Mouse (Mus musculus) kidney, postnatal 36 days (tissue): Measurements from ENCODE around the gene Ccdc190.

Experiments
- DNase-seq, 2 experiments: peaks; one replicate each; pipeline ENCODE4 v3.0.0; 2021 to 2022; ENCODE audit warnings: mixed read lengths in 2 of 2

Ccdc190 gene

DNA sequence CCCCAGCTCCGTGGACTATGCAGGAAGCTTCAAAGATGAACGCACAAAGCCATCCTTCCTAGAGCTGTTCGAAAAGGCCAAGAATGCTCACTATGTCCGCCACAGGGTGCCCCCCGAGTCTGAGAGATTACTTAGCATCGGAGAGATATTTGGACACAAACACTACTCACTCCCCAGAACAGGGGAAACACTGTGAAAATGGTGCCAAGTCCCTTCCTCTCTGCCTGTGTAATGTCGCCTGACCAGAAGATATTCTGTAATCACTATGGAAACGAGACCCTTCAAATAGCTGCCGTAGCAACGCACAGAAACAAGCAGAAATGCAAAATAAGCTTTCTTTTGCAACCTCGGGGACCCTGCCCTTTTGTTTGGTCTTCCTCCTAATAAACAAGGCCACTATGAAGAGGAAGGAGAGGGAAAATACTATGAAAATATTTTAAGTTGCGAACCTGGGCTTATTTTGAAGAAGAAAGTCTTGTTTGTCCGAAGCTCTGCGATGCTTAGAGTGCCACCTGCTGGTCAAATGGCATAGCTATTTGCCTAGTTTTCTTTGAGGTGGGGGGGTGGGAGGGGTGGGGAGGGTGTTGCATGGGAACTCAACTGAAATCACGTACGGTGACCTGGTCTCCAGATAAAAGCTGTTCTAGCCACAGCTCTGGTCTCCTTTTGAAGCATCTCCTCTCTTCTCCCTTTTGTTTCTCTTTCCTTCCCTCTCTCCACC is 5.7 kb downstream of the Ccdc190 start:
- peak; percentile 46 to 76 for DNase-seq

DNA sequence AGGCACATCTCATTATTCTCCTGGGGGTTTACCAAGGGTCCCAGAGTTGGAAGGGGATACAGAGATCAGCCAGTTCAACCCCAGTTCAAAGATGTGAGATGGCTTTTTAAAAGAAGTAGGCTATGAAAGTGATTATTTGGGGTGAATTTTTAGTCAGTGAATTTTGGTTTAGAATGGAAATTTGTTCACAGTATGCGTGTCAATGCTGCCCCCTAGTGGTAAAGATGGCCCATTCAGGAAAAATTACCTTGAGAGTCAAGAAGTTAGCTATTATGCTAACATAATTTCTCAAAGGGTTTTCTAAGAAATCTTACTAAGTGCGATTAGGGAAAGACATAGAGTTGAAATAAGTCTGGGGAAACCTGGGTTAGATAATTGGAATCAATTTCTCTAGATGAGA is 10.9 kb downstream of the Ccdc190 start:
- peak; percentile 30 to 72 for DNase-seq

DNA sequence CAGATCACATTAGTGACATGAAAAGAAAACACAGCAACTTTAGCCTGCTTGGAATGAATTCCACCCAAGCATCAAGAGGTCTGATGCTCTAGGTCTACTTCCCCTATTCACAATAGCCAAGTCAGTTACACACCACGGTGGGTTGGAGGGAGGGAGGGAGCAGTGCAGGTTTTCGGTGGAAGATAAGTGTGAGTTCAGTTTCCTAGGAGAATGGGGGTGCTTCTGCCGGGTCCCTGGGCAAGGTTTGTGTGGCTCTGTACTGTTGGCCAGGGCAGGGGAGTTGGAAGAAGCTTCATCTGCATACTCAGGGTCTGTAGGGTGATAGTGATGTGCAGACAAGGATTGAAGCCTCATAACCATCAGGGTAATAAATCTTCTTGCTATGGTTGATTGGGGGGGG is 17.6 kb downstream of the Ccdc190 start:
- no peak for DNase-seq

DNA sequence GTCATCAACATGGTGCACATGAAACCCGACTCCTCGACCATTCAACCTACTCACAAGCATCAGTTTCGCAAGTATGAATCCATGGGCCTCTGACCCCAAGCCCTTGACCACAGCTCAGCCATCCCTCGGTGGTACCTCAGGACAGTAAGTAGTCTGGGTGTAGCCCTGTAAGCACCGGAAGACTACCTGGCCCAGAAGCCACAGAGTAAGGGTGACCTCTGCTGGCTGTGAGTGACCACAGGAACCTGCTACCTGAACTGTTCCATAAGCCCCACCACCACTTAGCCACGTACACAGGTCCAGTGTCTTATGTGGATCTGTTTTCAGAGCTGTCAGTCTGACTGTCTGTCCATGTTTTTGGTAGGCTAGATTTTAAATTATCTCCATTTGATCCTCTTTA is 19.2 kb downstream of the Ccdc190 start:
- peak in 1 of 2 experiments; percentile 34 for DNase-seq

DNA sequence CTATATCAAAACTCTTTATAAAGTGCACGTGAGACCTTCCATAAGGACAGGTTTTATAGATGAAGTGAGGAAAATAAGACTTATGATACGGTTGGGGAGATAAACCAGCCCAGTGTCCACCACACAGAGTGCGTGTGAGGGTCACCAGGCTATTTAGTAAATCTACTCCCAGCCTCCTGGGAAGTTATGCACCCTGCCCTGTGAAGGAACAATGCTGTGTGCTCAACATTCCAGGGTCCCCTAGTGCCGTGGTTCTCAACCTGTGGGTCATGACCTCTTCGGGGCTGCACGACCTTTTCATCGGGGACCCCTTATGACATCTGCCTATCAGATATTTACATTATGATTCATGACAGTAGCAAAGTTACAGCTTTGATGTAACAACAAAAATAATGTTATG is 19.8 kb downstream of the Ccdc190 start:
- no peak for DNase-seq

DNA sequence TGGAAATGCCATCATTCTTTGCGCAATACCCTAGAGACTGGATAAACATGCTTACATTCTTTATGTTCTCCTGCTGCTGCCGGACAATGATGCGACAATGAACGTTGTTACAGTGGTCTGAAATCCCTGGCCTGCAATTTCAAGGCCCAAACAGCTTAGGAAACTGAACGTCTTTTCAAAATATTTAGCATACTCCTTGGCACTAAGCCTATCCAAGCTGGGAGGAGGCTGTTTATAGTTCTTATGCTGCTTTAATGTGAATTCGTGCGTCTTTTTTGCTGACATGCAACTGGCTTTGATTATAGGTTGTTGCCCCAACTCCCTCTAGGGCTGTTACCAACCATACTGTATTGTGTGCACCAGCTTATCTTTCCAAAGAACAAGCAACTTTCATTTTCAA is 20.4 kb downstream of the Ccdc190 start:
- no peak for DNase-seq

DNA sequence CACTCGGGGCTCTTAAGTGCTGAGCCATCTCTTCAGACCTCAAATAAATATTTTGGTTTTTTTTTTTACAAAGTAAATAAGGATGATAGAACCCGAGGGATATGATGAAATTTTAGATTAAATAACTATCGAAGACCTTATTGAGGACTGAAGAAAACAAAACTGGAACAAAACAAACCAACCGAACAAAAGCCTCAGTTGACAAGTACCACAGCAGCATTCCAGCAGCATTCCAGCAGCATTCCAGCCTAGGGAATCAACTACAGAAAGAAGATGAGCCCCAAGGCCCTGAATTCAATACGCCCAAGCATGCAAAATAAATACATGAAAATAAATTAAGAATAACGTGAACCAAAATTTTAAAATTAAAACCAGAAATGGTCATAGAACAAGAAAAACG is 21.5 kb downstream of the Ccdc190 start:
- no peak for DNase-seq

DNA sequence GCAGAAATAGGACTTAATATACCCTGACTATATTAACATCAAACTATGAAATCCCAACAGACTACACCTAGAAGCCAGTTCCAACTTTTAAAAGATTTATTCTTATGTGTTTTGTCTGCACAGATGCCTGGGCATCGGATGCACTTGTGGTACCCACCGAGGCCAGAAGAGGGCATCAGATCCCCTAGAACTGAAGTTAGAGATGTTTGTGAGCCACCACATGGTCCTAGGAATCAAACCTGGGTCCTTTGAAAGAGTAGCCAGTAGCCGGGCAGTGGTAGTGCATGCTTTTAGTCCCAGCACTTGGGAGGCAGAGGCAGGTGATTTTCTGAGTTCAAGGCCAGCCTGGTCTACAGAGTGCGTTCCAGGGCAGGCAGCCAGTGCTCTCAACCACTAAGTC is 22.2 kb downstream of the Ccdc190 start:
- peak in 1 of 2 experiments; percentile 43 for DNase-seq

DNA sequence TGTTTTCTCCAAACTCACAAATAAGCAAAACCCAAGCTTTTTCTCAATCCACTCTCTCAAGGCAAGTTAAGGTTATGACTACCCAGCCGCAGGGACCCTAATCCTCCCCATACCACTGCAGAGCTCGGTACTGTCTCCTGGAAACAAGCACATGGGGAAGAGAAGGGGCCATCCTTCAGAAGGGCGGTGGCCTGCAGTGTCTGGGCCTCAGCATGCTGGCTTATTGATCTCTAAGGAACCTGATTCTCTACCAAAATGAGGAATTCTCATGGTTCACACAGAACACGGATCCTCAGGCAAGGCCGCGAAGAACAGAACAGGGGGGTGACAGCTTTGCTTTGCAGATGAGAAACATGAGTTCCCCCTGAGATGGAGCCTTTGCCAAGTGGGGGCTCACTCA is 23.1 kb downstream of the Ccdc190 start:
- DNase-seq, result no peak

DNA sequence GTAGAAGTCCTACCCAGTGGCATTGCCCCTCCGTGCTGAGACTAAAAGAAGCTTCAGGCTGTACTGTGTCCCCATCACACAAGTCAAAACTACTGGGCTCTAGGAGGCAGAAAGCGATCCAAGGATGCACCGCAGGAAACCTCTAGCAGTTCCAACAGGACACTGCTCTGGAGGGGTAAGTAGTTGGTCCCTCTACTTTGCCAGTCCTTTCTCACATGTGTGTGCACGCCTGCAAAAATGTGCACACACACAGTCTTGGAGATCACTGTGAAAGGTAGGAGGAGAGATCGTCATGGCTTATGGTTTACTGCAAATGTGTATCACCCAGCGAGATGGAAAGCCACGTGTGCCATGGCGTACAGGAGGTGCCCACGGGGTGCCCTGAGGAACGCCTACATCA is 24.2 kb downstream of the Ccdc190 start:
- no peak for DNase-seq

DNA sequence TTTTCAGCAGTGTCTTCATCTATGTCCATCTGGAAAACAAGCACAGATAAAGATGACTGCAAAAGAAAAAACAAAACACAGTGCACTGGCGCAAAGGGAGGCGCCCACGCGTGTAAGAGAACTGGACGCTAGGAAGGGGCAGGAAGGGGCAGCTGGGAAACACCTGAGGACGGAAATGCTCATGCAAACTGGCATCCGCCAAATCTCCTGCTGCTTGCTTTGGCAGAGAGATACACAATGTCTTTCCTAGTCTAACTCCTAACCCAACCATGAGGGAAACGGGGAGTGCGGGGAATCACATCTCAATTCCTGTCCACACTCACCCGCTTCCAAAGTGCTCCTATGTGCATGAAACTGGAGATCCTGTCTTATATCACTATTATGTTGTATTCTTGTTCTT is 24.7 kb downstream of the Ccdc190 start:
- no peak for DNase-seq

DNA sequence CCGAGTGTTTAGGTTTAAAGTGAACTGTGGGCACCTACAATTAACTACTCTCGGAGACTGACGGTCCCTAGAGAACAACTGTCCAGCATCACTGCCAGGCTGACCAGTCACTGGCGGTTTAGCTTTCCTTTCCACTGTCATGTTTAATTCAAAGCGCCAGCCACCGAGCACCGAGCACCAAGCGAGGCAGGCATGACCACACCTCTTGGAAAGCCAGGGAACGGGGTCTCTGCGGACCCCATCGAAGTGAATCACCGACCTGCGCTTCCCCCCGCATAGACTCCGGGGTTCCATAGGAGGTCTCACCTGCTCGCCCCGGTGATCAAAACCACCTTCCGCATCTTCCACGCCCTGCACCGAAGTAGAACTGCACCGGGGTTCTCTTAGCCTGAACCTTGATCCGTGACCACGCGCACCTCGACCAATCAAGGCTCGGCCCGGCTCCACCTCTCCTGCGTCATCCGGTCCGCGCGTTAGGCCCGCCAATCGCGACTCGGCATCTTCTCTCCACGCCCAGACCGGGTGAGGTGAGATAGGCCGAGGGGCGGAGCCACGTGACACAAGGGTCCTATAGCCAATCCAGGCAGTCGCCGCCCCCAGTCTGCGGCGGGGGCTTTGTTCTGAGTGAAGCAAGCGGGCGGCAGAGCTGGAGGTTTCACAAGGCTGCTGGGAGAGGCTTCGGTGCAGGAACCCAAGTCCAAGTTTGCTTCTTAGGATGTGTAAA is 40.5 kb downstream of the Ccdc190 start, which contains the start of gene Hsd17b7:
Gene Hsd17b7 (minus strand): TSS at position 450 of the 724 bp plus-strand sequence.
- peak; percentile 99 to 100 for DNase-seq

DNA sequence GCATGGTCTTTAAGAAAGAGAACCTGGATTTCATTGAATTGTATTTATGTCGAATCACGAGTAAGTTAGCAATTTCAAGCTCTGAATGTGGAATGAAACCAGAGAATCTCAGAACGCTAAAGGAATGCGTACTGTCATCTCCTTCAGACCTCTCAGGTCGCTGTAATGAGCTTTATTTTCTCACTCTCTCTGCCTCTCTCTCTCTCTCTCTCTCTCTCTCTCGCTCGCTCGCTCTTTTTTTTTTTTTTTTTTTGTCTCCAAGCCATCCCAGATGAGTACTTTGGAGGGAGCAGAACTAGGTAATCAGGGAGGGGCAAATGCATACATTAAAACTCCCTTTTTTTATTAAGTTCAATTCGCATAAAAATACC is 41.1 kb downstream of the Ccdc190 start:
- DNase-seq, result no peak

DNA sequence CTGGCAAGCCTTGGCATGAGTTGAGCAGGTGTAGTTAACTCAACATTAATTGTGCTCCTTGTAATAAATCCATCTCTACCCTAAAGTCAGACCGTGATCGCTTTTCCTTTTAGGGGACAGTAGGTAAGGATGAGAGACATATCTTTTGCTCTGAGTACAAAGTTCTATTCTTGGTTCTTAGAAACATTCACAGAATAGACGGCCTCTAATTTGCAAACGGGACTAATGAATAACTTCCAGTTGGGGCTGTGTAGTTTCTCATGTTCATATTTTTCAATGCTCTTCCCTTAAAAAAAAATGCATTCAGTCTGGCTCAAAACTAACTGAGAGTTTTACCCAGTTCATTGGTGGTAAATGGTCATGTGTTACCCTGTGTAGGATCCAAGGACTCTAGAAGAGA is 42.5 kb downstream of the Ccdc190 start:
- DNase-seq, result peak in 1 of 2 experiments; percentile 18

DNA sequence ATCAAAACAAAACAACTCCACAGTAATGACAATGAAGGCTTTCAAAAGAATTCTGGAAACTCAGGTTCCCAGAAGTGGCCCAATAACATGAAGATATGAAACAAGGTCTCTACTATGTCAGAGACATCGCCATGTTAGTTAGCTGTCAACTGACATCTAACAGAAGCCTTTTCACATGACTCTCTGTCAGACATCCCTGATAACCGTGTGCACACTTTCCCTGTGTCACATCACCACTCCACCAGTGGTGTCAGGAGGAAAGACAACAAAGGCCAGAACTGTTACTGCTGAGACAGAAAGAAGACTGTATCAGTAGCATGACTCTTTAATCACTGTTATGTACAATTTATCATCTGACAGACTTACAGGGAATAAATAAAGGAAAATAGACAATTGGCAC is 43.5 kb downstream of the Ccdc190 start:
- DNase-seq, result no peak

DNA sequence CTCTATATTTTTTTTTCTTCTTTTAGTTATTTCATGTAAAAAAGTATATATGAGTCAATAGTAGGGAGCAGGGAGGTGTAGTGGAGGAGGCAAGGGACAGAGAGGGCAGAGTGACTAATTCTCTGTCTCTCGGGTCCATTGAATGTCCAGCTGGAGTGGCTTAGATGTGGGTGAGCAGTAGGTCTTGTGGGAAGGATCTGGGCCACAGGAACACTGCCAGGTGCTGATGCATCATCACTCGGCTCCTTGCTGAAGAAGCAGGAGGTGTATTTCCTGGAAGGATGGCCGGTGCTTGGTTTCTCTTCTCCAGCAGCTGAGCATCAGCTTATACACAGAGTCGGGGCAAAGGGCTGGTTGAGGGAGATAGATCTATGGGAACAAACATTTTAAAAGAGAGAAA is 49.2 kb downstream of the Ccdc190 start:
- DNase-seq, result no peak
